Mouse (Mus musculus): Measurements from ENCODE around the gene Taf1b.

The Taf1b gene

GRCm38 (mm10) chr12:24552531-24552930 lies 54.4 kb downstream of the Taf1b start:
- DNase-seq (ENCODE audit: low read depth, low spot score), result no peak

DNA sequence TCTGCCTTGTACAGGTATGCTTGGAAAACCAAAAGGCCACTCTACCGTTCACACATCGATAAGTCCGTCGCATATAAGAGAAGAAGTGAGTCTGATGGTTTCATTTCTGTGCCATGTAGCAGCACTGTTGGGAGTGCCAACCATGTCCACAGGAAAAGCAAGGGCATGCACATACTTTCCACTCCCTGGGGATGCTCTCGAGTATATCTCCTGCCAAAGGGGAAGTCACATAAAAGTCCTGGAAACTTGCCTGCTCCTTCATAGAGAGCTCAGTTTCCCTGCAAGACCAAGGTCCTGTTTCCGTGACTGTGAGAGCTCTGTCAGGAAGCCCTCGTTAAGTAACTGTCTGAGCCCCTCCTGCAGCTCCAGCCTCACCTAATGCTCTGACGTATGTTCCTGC lies 57.8 kb downstream of the Taf1b start:
- no peak for DNase-seq (ENCODE audit: low read depth, low spot score)

DNA sequence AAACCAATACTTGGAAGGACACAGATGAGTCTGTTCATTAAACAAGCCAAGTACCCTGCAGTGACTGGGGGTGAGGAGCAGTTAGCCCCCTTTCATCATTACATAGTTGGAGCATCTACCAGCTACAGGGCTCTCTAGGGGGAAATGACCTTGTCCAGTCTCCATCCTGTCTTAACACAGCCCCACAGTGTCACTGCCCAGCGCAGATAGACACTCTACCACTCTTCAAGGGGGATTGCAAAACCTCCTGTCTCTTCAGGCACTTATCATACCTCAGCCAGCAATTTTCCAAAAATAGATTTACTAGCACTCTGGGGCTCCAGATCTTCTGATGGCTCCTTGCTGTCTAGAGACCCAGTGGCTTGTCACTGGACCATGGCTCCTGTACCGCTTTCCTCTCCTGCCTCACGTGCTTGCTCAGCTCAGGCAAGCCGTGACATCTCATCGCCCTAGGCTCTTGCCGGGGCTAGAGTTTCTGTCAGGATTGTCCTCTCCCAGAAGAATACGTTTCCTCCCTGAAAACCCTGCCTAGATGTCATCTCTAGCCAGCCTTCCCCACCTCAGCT lies 65.3 kb downstream of the Taf1b start:
- DNase-seq (ENCODE audit: low read depth, low spot score), result no peak

DNA sequence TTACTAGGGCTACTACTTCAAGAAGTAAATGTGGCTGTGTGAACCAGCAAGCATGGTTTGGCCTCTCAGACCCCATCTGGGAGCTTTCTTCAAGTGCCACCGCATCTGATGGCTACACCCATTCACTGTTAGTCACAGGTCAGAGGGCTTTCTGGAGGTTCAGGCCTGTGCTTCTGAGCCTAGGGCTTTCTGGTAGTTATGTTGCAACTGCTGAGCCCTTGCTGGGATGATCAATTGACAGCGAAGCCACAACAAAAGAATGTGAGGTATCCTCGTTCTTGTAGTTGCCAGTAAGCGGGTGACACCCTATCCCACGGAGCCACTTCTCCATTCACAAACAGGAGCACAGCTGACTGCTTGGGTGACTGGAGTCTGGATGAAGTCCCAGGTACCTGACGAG lies 67.2 kb downstream of the Taf1b start:
- DNase-seq (ENCODE audit: low read depth, low spot score), result no peak

DNA sequence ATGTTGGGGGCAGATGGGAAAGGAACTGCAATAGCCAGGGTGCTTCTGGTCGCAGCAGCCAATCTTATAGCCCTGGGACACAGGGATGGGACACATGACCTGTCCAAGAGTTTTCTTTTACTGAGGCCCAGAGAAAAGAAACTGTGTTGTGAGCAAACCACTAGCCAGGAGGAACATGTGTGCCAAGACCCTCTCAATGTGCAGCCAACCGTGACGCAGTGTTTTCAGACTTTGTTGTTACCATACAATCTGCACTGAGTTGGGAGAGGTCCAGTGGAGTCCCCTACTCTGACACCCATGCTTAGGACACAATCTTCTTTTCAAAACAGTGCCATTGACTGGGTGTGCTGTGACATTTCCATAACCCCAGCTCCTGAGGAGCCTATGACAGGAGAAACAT lies 69.4 kb downstream of the Taf1b start:
- no peak for DNase-seq (ENCODE audit: low read depth, low spot score)

DNA sequence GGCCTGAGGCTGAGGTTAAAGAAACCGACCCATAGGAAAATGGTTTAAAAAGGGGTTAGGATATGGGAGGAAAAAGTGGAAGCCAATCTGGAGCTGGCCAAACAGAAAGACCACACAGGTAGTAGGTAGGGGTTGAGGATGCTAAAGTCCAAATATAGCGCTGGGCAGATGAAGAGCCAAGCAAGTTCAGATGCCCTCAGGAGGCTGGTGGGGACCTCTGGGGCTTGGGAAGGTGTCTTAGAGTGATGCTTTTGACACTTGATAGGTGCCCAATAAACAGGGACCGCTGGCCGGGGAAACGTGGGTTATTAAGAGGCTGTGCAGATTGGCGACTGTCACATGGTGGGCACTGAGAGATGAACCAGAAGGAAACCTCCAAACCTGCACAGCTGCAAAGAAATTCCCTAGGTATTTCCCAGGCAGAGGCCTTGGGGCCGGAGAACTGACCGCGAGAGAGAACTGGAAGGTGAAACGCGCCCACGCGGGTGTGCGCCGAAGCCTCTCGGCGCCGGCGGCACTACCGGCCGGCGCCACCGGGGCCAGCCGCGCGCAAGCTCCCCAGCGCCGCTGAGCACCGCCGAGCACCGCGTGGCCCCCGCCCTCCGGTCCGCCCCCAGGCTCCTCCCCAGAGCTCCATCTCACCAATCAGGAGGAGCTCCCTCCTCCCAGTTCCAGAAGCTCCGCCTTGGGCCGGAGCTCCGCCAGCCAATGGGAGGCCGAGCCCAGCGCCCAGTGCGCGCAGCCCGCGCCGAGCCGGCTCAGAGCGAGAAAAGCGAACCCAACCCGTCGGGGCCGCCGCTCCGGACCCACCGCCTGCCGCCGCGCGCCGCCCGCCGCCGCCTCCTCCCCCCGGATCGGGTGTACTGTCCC lies 73.6 kb downstream of the Taf1b start, which contains the start of gene Grhl1:
Gene Grhl1, plus strand, starts transcription at position 761 of the 870 bp plus-strand sequence.
- peak; percentile 82 for DNase-seq (ENCODE audit: low read depth, low spot score)

DNA sequence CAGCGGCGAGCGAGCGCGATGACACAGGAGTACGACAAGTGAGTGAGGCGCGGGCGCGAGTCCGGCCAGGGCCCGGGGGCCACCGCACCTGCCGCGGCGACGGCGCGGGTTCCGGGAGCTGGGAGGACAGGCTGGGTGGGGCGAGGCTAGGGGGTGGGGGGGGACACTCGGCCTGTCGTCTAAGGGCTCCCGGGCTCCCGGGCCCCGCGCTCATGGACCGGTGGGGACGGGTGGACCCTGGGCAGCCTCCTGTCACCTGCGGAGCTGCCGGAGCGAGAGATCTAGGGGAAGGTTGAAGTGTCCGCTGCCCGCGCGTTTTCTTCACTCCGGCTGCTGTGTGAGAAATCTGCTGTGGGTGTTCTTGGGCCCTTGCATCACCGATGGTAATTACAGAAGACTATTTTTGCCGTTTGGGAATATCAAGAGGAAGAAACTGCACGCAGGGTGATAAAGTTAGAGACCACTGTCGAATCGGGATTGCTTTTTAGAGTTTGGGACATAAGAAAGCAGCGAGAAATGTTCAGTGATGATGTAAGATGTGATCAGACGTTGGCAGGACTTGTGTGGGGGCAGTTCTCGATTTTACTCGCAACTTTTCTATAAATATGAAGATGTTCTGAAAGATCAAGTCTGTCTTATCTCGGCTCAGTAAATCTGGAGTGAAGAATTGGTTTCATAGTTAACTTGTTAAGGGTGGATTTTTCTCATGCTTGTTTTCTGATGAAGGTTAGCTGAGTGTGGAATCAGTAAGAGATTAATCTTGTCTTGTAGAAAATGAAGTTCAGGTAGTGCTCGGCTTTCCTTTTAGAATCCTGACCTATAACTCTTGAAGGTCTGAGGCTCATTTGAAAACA lies 74.5 kb downstream of the Taf1b start:
- no peak for DNase-seq (ENCODE audit: low read depth, low spot score)

DNA sequence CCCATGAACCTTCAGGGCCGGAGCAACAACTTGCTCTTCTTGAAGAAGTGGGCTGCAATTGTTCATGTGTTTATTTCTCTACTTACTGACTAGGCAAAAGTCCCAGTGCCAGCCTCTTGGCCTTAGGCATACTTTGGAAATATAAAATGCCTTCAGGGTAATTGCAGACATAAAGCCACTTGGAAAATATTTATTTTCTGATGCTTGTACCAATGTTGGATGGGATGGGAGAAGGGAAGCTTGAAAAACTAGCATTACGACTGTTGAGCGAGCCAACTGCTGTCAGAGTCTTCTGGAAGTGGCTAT lies 75.1 kb downstream of the Taf1b start:
- DNase-seq (ENCODE audit: low read depth, low spot score), result no peak

GRCm38 (mm10) chr12:24574870-24575269 lies 76.7 kb downstream of the Taf1b start:
- no peak for DNase-seq (ENCODE audit: low read depth, low spot score)

GRCm38 (mm10) chr12:24580452-24580851 lies 82.3 kb downstream of the Taf1b start:
- DNase-seq (ENCODE audit: low read depth, low spot score), result no peak

DNA sequence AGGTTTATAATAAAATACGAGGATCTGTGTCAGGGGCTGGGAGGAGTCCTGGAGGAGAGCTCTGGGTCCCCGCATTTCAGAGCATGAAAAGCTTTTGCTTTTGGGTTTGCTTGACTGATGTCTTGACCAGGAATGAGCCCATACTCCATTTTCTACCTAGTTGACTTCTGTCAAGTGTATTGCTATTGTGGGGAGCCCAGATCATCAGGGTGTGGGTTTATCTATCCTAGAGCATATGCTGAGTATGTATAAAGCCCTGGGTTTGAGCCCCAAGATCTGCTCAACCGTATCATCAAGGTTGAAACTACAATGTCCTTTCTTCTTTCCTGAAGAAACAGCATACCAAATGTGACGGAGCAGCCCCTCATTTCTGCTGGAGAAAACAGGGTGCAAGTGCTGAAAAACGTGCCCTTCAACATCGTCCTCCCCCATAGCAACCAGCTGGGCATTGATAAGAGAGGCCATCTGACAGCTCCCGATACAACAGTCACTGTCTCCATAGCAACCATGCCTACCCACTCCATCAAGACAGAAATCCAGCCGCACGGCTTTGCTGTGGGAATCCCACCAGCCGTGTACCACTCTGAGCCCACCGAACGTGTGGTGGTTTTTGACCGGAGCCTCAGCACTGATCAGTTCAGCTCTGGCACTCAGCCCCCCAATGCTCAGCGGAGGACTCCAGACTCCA lies 83.0 kb downstream of the Taf1b start:
- no peak for DNase-seq (ENCODE audit: low read depth, low spot score)

DNA sequence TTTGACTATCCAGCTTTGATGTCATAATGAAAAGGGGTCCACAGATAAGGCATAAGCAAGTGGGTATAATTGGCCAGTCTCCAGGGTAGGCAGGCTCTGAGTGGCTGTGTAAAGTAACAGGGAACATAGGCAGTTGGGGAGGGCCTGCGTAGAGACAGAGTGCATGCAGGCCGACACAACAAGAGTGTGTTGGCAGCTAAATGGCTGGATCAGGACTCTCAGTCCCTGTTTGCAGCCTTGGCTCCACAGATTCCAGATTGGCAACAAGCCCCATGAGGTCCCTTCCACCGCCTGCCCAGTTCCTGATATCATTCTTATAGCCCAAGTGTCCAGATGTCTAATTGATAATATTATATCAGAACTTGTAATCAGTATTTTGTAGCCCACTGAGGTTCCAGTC lies 85.5 kb downstream of the Taf1b start:
- no peak for DNase-seq (ENCODE audit: low read depth, low spot score)

- DNase-seq (ENCODE audit: low read depth, low spot score), result no peak
Observed at GRCm38 (mm10) chr12:24584835-24585234, 86.7 kb downstream of the Taf1b start.

GRCm38 (mm10) chr12:24586193-24586592 lies 88.0 kb downstream of the Taf1b start:
- DNase-seq (ENCODE audit: low read depth, low spot score), result no peak

GRCm38 (mm10) chr12:24590371-24590770 lies 92.2 kb downstream of the Taf1b start:
- no peak for DNase-seq (ENCODE audit: low read depth, low spot score)

DNA sequence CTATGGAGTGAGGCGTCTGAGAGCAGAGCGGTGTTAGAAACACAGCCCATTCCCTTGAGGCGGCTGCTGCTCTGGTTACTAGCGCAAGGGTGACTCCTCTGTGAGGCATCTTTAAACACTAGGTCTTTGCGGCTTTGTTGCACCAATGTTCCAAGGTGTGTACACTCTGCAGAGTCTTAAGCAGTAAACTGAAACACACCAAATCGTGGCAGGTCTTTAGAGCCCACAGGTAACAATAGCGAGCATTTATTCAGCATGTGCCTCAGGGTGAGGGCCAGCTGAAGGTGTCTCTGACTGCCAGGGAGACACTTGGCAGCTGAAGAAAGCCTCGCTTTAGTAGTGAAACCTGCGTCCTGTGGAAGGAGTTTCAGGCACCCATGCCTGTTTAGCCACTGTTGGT lies 93.9 kb downstream of the Taf1b start:
- DNase-seq (ENCODE audit: low read depth, low spot score), result no peak

GRCm38 (mm10) chr12:24592956-24593672 lies 95.0 kb downstream of the Taf1b start:
- no peak for DNase-seq (ENCODE audit: low read depth, low spot score)

- DNase-seq (ENCODE audit: low read depth, low spot score), result no peak
Observed at GRCm38 (mm10) chr12:24597376-24597775, 99.2 kb downstream of the Taf1b start.

GRCm38 (mm10) chr12:24599366-24599895 lies 101.3 kb downstream of the Taf1b start:
- no peak for DNase-seq (ENCODE audit: low read depth, low spot score)

DNA sequence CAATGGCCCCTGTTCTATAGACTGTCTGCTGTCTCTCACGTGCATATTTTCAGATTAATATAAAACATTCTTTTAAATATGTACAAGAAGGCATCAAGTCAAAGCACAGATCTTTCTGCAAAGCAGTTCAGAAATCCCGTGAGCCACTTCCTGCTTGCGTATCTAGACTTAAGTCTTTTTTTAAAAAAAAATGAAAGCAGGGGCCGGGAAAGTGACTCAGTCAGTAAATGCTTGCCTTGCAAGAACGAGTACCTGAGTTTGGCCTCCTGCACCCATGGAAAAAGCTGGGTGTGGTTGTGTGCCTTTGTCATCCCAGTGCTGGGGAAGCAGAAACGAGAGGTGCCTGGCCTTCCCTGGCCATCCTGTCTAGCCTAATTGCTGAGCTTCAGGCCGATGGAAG lies 101.9 kb downstream of the Taf1b start:
- no peak for DNase-seq (ENCODE audit: low read depth, low spot score)

GRCm38 (mm10) chr12:24600806-24601205 lies 102.6 kb downstream of the Taf1b start:
- no peak for DNase-seq (ENCODE audit: low read depth, low spot score)
